Mouse (Mus musculus) hindbrain, embryonic 13.5 days (tissue): ENCODE measurements around the gene Cntrl. TPM values are rescaled to one million over a fixed set of nuclear protein-coding genes. Genes with fewer than 3 reads are reported as not detected.

ENCODE experiments used
- ATAC-seq: fragments of 200-750 bp; cut with Nextera tagmentation; 2 replicates; pipeline ENCODE4 v1.8.0; 2017; ENCODE audit warnings: moderate TSS enrichment; ENCODE audit not compliant: low FRiP score
- H3K27ac ChIP-seq: fragments of 300-500 bp; sonication (generic); 2 replicates; pipeline ENCODE4 v1.5.1; 2015; ENCODE audit warnings: inconsistent platforms, mild to moderate bottlenecking, moderate library complexity
- H3K27me3 ChIP-seq: fragments of 300-500 bp; sonication (generic); 2 replicates; pipeline ENCODE4 v1.6.1; 2015; ENCODE audit warnings: mild to moderate bottlenecking, inconsistent platforms
- H3K36me3 ChIP-seq: fragments of 300-500 bp; sonication (generic); 2 replicates; pipeline ENCODE4 v1.6.1; 2015; ENCODE audit warnings: mild to moderate bottlenecking, inconsistent platforms
- H3K4me1 ChIP-seq: fragments of 300-500 bp; sonication (generic); replicated peaks from 2 replicates; pipeline ENCODE4 v1.6.1; 2015; ENCODE audit warnings: inconsistent platforms
- H3K4me2 ChIP-seq: fragments of 300-500 bp; sonication (generic); 2 replicates; pipeline ENCODE4 v1.6.1; 2015; ENCODE audit warnings: inconsistent platforms, mild to moderate bottlenecking, moderate library complexity
- H3K4me3 ChIP-seq: fragments of 300-500 bp; sonication (generic); 2 replicates; pipeline ENCODE4 v1.5.1; 2015; ENCODE audit warnings: mild to moderate bottlenecking, inconsistent platforms
- H3K9ac ChIP-seq: fragments of 300-500 bp; sonication (generic); 2 replicates; pipeline ENCODE4 v1.6.1; 2015; ENCODE audit warnings: mild to moderate bottlenecking, inconsistent platforms
- H3K9me3 ChIP-seq: fragments of 300-500 bp; sonication (generic); 2 replicates; pipeline ENCODE4 v1.6.1; 2016; ENCODE audit warnings: inconsistent platforms
- WGBS: fragments of 180-500 bp; shearing (Covaris S2); methylation state at CpG from one replicate; pipeline ENCODE4 v1.1.7; 2015; 5-methylcytosine and 5-hydroxymethylcytosine counted together
- polyA plus RNA-seq: library from polyadenylated mRNA; unstranded; fragments of >200 nt; fragmentation: Nextera tagmentation; extraction: Ambion mirVana; gene quantifications from 2 replicates; pipeline ENCODE4 v1.2.1, GENCODE M21; 2015

Cntrl gene
- polyA plus RNA-seq, 1 experiment from 2014 or later = 11.9 TPM

DNA sequence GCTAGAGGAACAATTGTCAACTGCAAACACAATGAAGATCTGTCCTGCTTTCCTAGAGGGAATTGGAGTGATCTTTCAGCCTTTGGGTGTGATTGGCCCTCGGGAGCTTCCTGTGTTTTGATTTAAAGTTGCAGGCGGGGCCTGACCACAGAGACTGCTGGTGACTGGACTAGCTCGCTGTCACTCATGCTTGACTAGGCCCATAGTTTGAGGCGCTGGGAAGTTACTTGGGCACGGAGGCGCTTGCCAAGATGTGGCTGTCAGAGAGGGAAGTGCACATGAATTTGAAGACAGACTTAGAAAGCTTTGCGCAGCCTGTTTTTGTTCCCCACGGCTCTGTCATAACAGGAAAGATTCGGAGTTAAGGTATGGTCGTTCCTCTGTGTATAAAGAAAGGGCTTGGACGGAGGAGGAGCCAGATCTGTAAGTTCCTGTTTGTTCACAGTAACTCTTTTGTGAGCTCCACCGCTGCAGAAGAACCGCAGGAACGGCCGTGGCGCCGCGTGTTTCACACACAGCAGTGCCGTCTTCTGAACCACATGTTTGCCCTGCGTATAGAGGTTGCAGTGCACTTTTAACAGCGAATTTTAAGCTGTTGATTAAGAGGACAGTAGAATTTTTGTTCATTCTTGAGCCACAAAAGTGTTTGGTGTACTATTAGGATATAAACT is 22.8 kb downstream of the Cntrl start:
- Histone ChIP-seq H3K9me3 (no peaks in the 10 kb centered on the region), H3K9ac (peak overlapping the region; percentile 51), H3K27me3 (no peaks in the 10 kb centered on the region), H3K4me3 (peak overlapping the region; percentile 41), H3K4me2 (peak overlapping the region; percentile 57), H3K27ac (no peak overlapping the region), H3K36me3 (peaks cover 29% of the 10 kb centered on the region), H3K4me1 (peaks cover 17% of the 10 kb centered on the region)
- peak; percentile 96 for ATAC-seq
- WGBS = under 1% methylated on average over 21 of the region's 21 CpGs

DNA sequence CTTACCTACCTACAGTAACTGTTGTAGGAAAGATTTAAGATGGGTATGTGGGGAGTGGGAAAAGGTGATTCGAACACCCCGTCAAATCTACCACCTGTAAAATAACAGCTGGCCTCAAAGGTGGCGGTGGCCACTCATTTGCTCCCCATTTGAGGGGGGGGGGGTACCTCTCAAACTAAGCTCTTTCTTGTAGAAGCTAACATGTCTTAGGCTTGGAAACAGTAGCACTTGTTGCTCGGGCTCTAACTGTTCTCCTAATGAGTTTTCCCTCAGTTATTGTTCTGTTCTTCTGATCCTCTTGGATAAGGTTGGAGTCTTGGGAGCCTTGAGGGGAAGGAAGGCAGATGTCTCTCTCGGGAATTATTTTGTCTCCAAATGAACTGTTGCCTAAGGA is 23.4 kb downstream of the Cntrl start:
- WGBS = 20% methylated on average over 5 of the region's 5 CpGs
- Histone ChIP-seq H3K9ac (peak overlapping the region; percentile 51; the same call in 1 of the 2 replicates), H3K9me3 (no peaks in the 10 kb centered on the region)

DNA sequence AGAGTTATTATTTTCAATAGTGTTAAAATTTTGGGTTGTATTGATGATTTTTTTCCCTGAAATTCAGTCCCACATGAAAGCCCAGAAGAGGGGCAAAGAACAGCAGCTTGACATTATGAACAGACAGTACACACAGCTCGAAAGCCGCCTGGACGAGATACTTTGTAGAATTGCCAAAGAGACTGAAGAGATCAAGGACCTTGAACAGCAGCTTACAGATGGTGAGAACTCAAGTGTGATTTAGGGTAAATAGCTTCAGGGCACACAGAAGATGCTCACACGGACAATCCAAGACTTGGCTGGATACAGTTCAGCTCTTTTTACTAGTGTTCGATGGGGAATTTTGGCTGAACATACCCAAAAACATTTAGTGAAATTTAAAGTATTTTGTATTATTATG is 24.6 kb downstream of the Cntrl start:
- WGBS = 85% methylated on average over 5 of the region's 5 CpGs

More for the DNA sequence above, 23.4 kb downstream of the Cntrl start:
- Histone ChIP-seq H3K27me3 (no peaks in the 10 kb centered on the region), H3K4me2 (peak overlapping the region; percentile 57), H3K27ac (no peak overlapping the region), H3K4me1 (peaks cover 17% of the 10 kb centered on the region), H3K4me3 (peak overlapping the region; percentile 41), H3K36me3 (peaks cover 27% of the 10 kb centered on the region)
- ATAC-seq = no peak

DNA sequence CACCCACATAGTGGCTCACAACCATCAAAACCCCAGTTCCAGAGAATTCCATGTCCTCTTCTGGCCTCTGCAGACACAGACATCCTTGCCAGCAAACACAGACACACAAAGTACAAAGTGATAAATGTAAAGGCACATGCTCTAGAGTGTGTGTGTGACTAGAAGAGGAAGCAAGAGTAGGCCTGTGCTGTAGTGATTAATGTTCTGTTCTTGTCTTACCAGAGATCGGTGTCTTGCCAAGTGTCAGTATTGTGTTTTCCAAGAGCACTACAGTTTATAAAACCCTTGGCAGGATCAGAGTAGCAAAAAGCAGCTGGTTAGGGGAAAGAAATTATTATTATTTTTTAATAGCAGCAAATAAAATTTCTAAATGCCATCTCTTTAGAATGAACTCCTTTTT is 29.3 kb downstream of the Cntrl start:
- ATAC-seq = no peak
- H3K4me1 ChIP-seq = no peaks in the 10 kb centered on the region
- no peak overlapping the region for H3K27ac ChIP-seq
- H3K4me3 ChIP-seq = no peak overlapping the region
- no peak overlapping the region for H3K4me2 ChIP-seq
- 100% methylated on average over 1 of the region's 1 CpGs for WGBS
- H3K36me3 ChIP-seq = peaks cover 53% of the 10 kb centered on the region
- H3K9ac ChIP-seq = no peak overlapping the region
- no peaks in the 10 kb centered on the region for H3K9me3 ChIP-seq
- H3K27me3 ChIP-seq = no peaks in the 10 kb centered on the region

More for the DNA sequence above, 24.6 kb downstream of the Cntrl start:
- Histone ChIP-seq H3K4me2 (no peak overlapping the region), H3K9me3 (no peaks in the 10 kb centered on the region), H3K4me1 (peaks cover 17% of the 10 kb centered on the region), H3K27me3 (no peaks in the 10 kb centered on the region), H3K9ac (no peak overlapping the region), H3K27ac (no peak overlapping the region), H3K36me3 (peaks cover 30% of the 10 kb centered on the region), H3K4me3 (no peak overlapping the region)
- ATAC-seq = no peak

GRCm38 (mm10) chr2:35141673-35142072 is 32.4 kb downstream of the Cntrl start:
- no peak overlapping the region for H3K9ac ChIP-seq
- peaks cover 69% of the 10 kb centered on the region for H3K36me3 ChIP-seq
- H3K27ac ChIP-seq = no peak overlapping the region
- no peak for ATAC-seq
- H3K9me3 ChIP-seq = no peaks in the 10 kb centered on the region
- H3K27me3 ChIP-seq = no peaks in the 10 kb centered on the region
- H3K4me1 ChIP-seq = no peaks in the 10 kb centered on the region
- H3K4me3 ChIP-seq = no peak overlapping the region
- 95% methylated on average over 3 of the region's 3 CpGs for WGBS
- no peak overlapping the region for H3K4me2 ChIP-seq

GRCm38 (mm10) chr2:35148806-35149205 is 39.5 kb downstream of the Cntrl start:
- Histone ChIP-seq H3K36me3 (peaks cover 91% of the 10 kb centered on the region), H3K4me1 (no peaks in the 10 kb centered on the region), H3K27me3 (no peaks in the 10 kb centered on the region), H3K4me2 (no peak overlapping the region), H3K9ac (no peak overlapping the region), H3K9me3 (no peaks in the 10 kb centered on the region), H3K4me3 (no peak overlapping the region), H3K27ac (no peak overlapping the region)
- ATAC-seq = no peak
- 94% methylated on average over 10 of the region's 10 CpGs for WGBS

DNA sequence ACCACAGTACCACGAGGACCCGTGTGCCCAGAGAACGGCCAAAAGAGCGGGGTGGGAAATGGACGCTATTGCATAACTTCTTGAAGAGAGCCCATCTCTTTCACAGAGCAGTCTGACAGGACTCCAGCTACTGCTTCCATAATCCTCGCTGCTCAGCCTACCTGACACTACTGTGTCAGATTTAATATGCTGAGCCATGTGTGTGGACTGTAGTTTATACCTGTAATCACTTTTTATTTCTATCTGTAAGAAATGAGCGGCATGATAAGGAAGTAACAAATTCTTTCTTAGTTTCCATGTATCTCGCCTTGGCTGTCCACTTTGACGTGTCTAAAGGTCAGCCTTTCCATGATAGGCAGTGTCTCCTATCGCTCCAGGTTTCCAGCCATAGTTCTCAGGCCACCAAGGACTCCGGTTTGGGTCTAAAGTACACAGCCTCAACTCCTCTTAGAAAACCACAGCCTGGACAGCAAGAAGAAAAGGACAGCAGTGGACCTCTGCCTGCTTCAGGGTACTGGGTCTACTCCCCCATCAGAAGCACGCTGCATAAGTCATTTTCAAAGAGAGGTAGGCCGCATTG is 42.1 kb downstream of the Cntrl start:
- no peak for ATAC-seq
- no peak overlapping the region for H3K27ac ChIP-seq
- H3K4me3 ChIP-seq = no peak overlapping the region
- H3K4me2 ChIP-seq = no peak overlapping the region
- no peaks in the 10 kb centered on the region for H3K27me3 ChIP-seq
- no peaks in the 10 kb centered on the region for H3K9me3 ChIP-seq
- H3K9ac ChIP-seq = no peak overlapping the region
- WGBS = 97% methylated on average over 13 of the region's 13 CpGs
- peaks cover 95% of the 10 kb centered on the region for H3K36me3 ChIP-seq
- H3K4me1 ChIP-seq = no peaks in the 10 kb centered on the region

- Histone ChIP-seq H3K27ac (no peak overlapping the region), H3K4me1 (no peaks in the 10 kb centered on the region), H3K36me3 (peaks cover 95% of the 10 kb centered on the region), H3K27me3 (no peaks in the 10 kb centered on the region), H3K4me2 (no peak overlapping the region), H3K4me3 (no peak overlapping the region), H3K9ac (no peak overlapping the region), H3K9me3 (no peaks in the 10 kb centered on the region)
- 86% methylated on average over 6 of the region's 6 CpGs for WGBS
- no peak for ATAC-seq
These were observed 43.9 kb downstream of the Cntrl start for GRCm38 (mm10) chr2:35153179-35153578.

DNA sequence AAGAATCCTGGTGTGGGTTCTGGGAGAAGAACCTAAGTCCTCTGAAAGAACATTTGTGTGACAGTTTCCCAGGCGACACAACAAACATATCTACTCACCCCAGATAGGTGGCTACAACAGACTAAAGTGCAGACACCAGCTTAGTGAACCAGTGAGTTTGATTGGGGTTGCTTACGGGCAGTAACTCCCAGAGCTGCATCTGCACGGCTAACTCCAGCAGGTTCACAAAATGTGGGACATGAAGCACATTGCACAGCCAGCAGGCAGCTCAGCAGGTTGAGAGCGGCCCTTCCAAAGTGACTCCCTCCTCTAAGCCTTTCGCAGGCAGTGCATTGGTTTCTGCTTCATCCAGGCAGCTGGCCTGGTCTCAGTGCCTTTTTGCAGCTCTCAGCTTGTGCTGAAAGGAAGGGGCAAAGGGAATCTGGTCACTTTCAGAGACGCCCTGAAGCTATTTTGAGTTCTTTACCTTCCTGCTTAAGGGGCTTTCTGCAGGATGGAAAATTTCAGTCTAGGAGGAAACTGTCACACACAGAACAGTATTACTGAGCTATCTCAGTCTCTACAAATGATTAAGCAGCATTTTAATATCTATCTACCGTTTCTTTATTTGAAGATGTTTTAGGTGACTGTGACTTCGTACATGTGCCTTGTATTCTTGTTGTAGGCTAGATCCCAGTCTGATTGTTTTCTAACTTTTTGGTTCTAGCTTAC is 44.7 kb downstream of the Cntrl start:
- ATAC-seq = no peak
- WGBS = 91% methylated on average over 8 of the region's 8 CpGs
- peaks cover 94% of the 10 kb centered on the region for H3K36me3 ChIP-seq

DNA sequence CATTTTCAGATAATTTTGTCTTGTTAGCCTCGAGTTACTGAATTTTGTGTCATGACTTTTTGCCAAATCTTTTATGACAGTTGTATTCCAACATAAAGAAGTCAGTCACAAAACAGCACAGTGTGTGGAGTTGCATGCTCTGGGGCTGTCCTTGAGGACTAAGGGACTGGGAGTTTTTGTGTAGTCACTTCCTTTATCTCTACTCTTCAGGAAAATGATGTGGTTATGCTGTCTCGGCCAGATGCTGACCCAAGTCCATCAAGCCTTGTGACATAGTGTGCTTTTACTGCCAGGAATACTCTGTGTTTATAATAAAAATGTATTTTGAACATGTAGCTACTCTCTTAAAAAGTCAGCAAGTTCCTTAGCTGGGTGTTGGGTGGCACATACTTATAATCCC is 47.7 kb downstream of the Cntrl start:
- Histone ChIP-seq H3K4me3 (no peak overlapping the region), H3K4me2 (no peak overlapping the region), H3K9me3 (no peaks in the 10 kb centered on the region), H3K9ac (no peak overlapping the region), H3K36me3 (peaks cover 81% of the 10 kb centered on the region), H3K4me1 (no peaks in the 10 kb centered on the region), H3K27me3 (no peaks in the 10 kb centered on the region), H3K27ac (no peak overlapping the region)
- ATAC-seq = no peak
- WGBS = 96% methylated on average over 2 of the region's 2 CpGs

More for the DNA sequence above, 44.7 kb downstream of the Cntrl start:
- Histone ChIP-seq H3K4me1 (no peaks in the 10 kb centered on the region), H3K4me3 (no peak overlapping the region), H3K27ac (no peak overlapping the region), H3K4me2 (no peak overlapping the region), H3K9ac (no peak overlapping the region), H3K27me3 (no peaks in the 10 kb centered on the region), H3K9me3 (no peaks in the 10 kb centered on the region)

GRCm38 (mm10) chr2:35157836-35158235 is 48.5 kb downstream of the Cntrl start:
- H3K27me3 ChIP-seq = no peaks in the 10 kb centered on the region
- H3K4me2 ChIP-seq = no peak overlapping the region
- no peak overlapping the region for H3K27ac ChIP-seq
- ATAC-seq = no peak
- H3K9ac ChIP-seq = no peak overlapping the region
- WGBS = 93% methylated on average over 7 of the region's 7 CpGs
- no peak overlapping the region for H3K4me3 ChIP-seq
- no peaks in the 10 kb centered on the region for H3K9me3 ChIP-seq
- no peaks in the 10 kb centered on the region for H3K4me1 ChIP-seq
- peaks cover 80% of the 10 kb centered on the region for H3K36me3 ChIP-seq

DNA sequence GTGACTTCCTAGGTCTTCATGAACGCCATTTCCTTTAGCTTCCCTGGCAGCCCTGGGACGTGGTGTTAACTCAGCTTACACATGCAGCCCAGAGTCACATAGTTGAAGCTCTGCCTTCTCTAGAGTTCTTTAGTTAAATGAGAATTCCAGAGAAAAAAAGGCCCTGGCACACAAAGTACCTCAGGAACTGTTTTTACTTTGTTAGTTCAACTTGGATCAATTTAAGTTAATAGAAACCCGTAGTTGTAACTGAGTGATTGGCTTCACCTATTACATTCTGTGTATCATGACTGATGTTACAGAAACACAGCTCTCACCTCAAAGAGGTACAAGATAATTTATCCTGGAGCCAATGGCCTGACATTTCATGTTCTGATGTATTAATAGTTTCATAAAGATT is 49.1 kb downstream of the Cntrl start:
- WGBS = 90% methylated on average over 3 of the region's 3 CpGs
- no peaks in the 10 kb centered on the region for H3K4me1 ChIP-seq

More for the DNA sequence above, 49.1 kb downstream of the Cntrl start:
- Histone ChIP-seq H3K4me3 (no peak overlapping the region), H3K9me3 (no peaks in the 10 kb centered on the region), H3K4me2 (no peak overlapping the region), H3K27ac (no peak overlapping the region), H3K36me3 (peaks cover 80% of the 10 kb centered on the region), H3K27me3 (no peaks in the 10 kb centered on the region), H3K9ac (no peak overlapping the region)
- ATAC-seq = no peak
